Mouse (Mus musculus) layer of hippocampus, postnatal 36 days (tissue): ENCODE results near the gene Denr. TPM values are rescaled to one million over a fixed set of nuclear protein-coding genes. Genes with fewer than 3 reads are reported as not detected.

ENCODE experiments used
- DNase-seq, 2 experiments: peaks; one replicate each; pipeline ENCODE4 v3.0.0; 2022
- total RNA-seq, 2 experiments: library from RNA; stranded (reverse); gene quantifications; 2 replicates each; pipeline ENCODE4 v1.2.3; 2021

The Denr gene
- total RNA-seq, 2 experiments from 2014 or later = 60.2 to 67.8 TPM

GRCm38 (mm10) chr5:123973299-123974178 is 66.6 kb downstream of the Denr start, which contains the start of gene Hip1r:
Hip1r (plus strand) TSS chr5:123973628.
- DNase-seq = peak; percentile 60 to 66

DNA sequence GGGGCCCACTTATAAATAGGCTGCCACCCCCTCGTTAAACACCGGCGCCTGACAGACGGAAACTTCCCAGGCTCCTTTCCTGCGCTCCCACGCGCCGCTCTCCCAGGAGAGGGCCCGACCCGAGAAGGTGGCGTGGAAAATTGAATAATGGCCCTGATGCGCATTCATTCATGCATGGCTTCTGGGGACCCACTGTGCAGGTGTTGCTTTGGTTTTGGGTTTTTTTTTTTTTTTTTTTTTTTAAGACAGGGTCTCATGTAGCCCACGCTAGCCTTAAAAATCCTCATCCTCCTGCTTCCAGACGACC is 67.2 kb downstream of the Denr start:
- no peak for DNase-seq

GRCm38 (mm10) chr5:123974616-123975111 is 67.7 kb downstream of the Denr start:
- DNase-seq = no peak

GRCm38 (mm10) chr5:123975668-123976180 is 68.7 kb downstream of the Denr start:
- DNase-seq = no peak

DNA sequence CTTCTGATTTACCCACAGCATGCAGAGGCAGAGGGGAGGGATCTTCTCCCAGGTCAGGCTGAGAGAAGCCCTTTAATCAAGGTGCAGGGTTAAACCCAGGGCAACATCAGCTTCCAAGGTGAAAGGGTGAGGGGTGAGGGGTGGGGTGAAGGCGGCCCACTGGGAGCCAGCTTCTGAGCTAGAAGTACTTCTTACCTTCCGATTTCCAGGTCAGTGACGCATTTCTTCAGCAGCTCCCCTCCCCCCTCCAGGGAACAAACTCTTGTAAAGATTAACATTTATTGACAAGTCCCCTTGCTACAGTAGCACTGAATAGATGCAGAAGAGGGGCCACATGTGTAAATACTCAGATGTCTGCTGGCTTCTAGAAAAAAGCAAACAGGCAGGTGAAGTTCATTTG is 70.3 kb downstream of the Denr start:
- no peak for DNase-seq

DNA sequence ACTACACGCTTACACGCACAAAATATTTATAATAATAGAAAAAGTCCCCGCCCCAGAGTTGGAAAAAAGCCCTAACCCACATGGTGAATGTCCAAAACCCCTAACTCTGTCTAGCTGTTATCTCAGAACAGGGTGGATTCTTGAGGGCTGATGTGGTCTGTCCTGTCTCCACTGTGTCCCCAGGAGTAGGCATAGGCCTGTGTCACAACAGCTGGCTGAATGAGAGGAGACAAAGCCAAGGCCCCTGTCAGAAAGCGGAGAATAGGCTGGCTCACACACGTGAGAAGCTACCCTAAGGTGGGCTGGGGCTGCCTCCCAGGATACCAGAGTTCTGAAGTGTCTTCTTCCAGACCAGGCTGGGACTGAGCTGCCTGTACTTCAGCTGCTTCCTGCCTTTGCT is 71.2 kb downstream of the Denr start:
- no peak for DNase-seq

Other genes starting within 250 kb of the Denr start
- gene Clip1, start 222.6 kb upstream of the Denr start, total RNA-seq = 100 to 1,000 TPM; 136 to 137 TPM
- 10 to 100 TPM; 49.6 to 63.2 TPM for gene Zcchc8, start 186.1 kb upstream of the Denr start, total RNA-seq
- 100 to 1,000 TPM; 101 to 110 TPM for gene Rsrc2, start 157.8 kb upstream of the Denr start, total RNA-seq
- gene Kntc1, start 157.5 kb upstream of the Denr start, total RNA-seq = 1 to 10 TPM; 2.3 to 3.4 TPM
- under 1 TPM in 1 of 2 experiments, not detected in 1; 0.33 TPM for gene Hcar2, start 41.7 kb upstream of the Denr start, total RNA-seq
- gene Hcar1, start 27.2 kb upstream of the Denr start, total RNA-seq = under 1 TPM; 0.82 to 0.88 TPM
- gene Gm43518, start 20.2 kb downstream of the Denr start, total RNA-seq = 1 to 10 TPM in 1 of 2 experiments, under 1 TPM in 1; 0.91 to 1.7 TPM
- 1 to 10 TPM; 2.5 TPM for gene Ccdc62, start 23.5 kb downstream of the Denr start, total RNA-seq
- 10 to 100 TPM; 39.4 to 41.2 TPM for gene Hip1r, start 66.5 kb downstream of the Denr start, total RNA-seq
- 10 to 100 TPM; 32.6 to 40.8 TPM for gene Vps37b, start 125.1 kb downstream of the Denr start, total RNA-seq
- gene Abcb9, start 188.6 kb downstream of the Denr start, total RNA-seq = 10 to 100 TPM; 27.2 to 30.7 TPM
- 10 to 100 TPM; 34.1 to 36.2 TPM for gene Ogfod2, start 205.1 kb downstream of the Denr start, total RNA-seq
- gene Arl6ip4, start 208.9 kb downstream of the Denr start, total RNA-seq = 10 to 100 TPM; 52.6 to 57.5 TPM